Mouse (Mus musculus) forebrain, embryonic 10.5 days (tissue): ENCODE results near the gene Trp73. TPM values are rescaled to one million over a fixed set of nuclear protein-coding genes. Genes with fewer than 3 reads are reported as not detected.
A peak's percentile ranks its signal among the peaks of the same experiment; 100 is the strongest.

Experiments
- DNase-seq: peaks from one replicate; pipeline ENCODE4 v3.0.0-alpha.2; 2017; ENCODE audit warnings: low spot score; ENCODE audit errors: extremely low spot score
- H3K27ac ChIP-seq: fragments of 300-500 bp; sonication (generic); 2 replicates; pipeline ENCODE4 v1.5.1; 2016; ENCODE audit warnings: mild to moderate bottlenecking
- H3K27me3 ChIP-seq: fragments of 300-500 bp; sonication (generic); 2 replicates; pipeline ENCODE4 v1.6.1; 2016; ENCODE audit warnings: mild to moderate bottlenecking; ENCODE audit not compliant: poor library complexity, severe bottlenecking
- H3K36me3 ChIP-seq: fragments of 300-500 bp; sonication (generic); replicated peaks from 2 replicates; pipeline ENCODE4 v1.6.1; 2016; ENCODE audit warnings: mild to moderate bottlenecking, moderate library complexity
- H3K4me1 ChIP-seq: fragments of 300-500 bp; sonication (generic); 2 replicates; pipeline ENCODE4 v1.6.1; 2016
- H3K4me3 ChIP-seq: fragments of 300-500 bp; sonication (generic); 2 replicates; pipeline ENCODE4 v1.5.1; 2016; ENCODE audit warnings: mild to moderate bottlenecking, moderate library complexity
- H3K9me3 ChIP-seq: fragments of 300-500 bp; sonication (generic); 2 replicates; pipeline ENCODE4 v1.6.1; 2016; ENCODE audit warnings: mild to moderate bottlenecking, moderate library complexity
- WGBS: fragments of 180-500 bp; shearing (Covaris S2); methylation state at CpG from one replicate; pipeline ENCODE4 v1.1.7; 2016; 5-methylcytosine and 5-hydroxymethylcytosine counted together
- polyA plus RNA-seq: library from polyadenylated mRNA; unstranded; fragments of >200 nt; fragmentation: Nextera tagmentation; extraction: Ambion mirVana; gene quantifications from 2 replicates; pipeline ENCODE4 v1.2.1, GENCODE M21; 2016

The Trp73 gene
- polyA plus RNA-seq, 1 experiment from 2014 or later: 4.5 TPM

DNA sequence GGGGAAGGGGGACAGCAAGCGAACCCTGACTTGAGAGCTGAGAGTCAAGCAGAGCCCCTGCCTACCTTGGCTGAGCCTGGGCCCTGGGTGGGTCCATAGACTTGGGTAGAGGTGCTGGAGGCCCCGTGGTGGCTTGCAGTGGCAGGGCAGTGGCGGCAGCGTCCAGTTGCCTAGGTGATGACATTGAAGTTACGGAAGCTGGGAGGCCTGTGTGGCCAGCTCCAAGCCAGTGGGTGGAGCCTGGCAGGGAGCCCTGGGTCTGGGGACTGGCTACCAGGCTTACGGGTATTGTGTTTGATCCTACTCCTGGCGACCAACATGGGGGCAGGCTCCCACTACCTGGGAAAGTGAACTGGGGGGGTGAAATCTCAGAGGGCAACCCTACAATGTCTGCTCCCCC, 23.6 kb downstream of the Trp73 start:
- H3K27me3 ChIP-seq: no peaks in the 10 kb centered on the region
- 69% methylated on average over 7 of the region's 7 CpGs for WGBS
- H3K9me3 ChIP-seq: no peaks in the 10 kb centered on the region
- no peak overlapping the region for H3K4me3 ChIP-seq
- H3K4me1 ChIP-seq: peaks cover 15% of the 10 kb centered on the region
- no peaks in the 10 kb centered on the region for H3K36me3 ChIP-seq
- no peak overlapping the region for H3K27ac ChIP-seq
- DNase-seq: no peak

GRCm38 (mm10) chr4:154109850-154110243, 30.2 kb downstream of the Trp73 start:
- no peaks in the 10 kb centered on the region for H3K36me3 ChIP-seq
- WGBS: 78% methylated on average over 11 of the region's 11 CpGs
- no peak overlapping the region for H3K27ac ChIP-seq
- peaks cover 25% of the 10 kb centered on the region for H3K27me3 ChIP-seq
- peaks cover 11% of the 10 kb centered on the region for H3K4me1 ChIP-seq
- no peaks in the 10 kb centered on the region for H3K9me3 ChIP-seq
- no peak for DNase-seq
- H3K4me3 ChIP-seq: no peak overlapping the region

GRCm38 (mm10) chr4:154109216-154109849, 30.7 kb downstream of the Trp73 start:
- WGBS: 66% methylated on average over 18 of the region's 18 CpGs

GRCm38 (mm10) chr4:154106497-154107061, 33.4 kb downstream of the Trp73 start:
- no peaks in the 10 kb centered on the region for H3K36me3 ChIP-seq
- H3K4me1 ChIP-seq: peaks cover 11% of the 10 kb centered on the region
- peaks cover 47% of the 10 kb centered on the region for H3K27me3 ChIP-seq
- no peak overlapping the region for H3K27ac ChIP-seq
- no peak for DNase-seq
- H3K4me3 ChIP-seq: no peak overlapping the region
- H3K9me3 ChIP-seq: no peaks in the 10 kb centered on the region
- 84% methylated on average over 13 of the region's 13 CpGs for WGBS

More at GRCm38 (mm10) chr4:154109216-154109849, 30.7 kb downstream of the Trp73 start:
- Histone ChIP-seq H3K4me1 (peaks cover 11% of the 10 kb centered on the region), H3K27ac (no peak overlapping the region), H3K36me3 (no peaks in the 10 kb centered on the region), H3K4me3 (no peak overlapping the region), H3K27me3 (peaks cover 30% of the 10 kb centered on the region), H3K9me3 (no peaks in the 10 kb centered on the region)
- no peak for DNase-seq

- peak; percentile 81 for DNase-seq
- H3K9me3 ChIP-seq: no peaks in the 10 kb centered on the region
- H3K4me1 ChIP-seq: peaks cover 11% of the 10 kb centered on the region
- peaks cover 47% of the 10 kb centered on the region for H3K27me3 ChIP-seq
- 28% methylated on average over 20 of the region's 20 CpGs for WGBS
- H3K36me3 ChIP-seq: no peaks in the 10 kb centered on the region
- peak overlapping the region; percentile 56 for H3K27ac ChIP-seq
- peak overlapping the region; percentile 38 for H3K4me3 ChIP-seq
These were observed 34.5 kb downstream of the Trp73 start for GRCm38 (mm10) chr4:154105381-154106001.

DNA sequence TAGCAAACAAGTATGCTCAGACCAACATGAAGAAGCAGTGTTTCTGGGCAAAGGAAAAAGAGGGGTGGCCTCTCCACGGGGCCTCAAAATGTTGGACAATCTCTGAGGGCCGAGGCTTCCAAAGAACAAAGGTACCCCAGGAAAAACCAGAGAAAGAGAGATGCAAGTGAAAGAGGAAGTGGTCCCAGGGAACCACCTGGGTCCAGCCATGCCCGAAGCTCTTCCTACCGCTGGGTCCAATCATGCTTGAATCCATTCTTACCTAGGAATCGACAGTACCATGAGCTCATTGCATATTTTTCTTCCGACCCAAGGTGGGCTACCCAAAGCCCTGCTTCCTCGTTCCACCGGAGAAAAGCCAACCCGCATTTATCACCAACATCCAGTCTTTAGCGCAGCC, 36.1 kb downstream of the Trp73 start:
- H3K27me3 ChIP-seq: peaks cover 53% of the 10 kb centered on the region
- 89% methylated on average over 10 of the region's 10 CpGs for WGBS
- H3K9me3 ChIP-seq: no peaks in the 10 kb centered on the region
- no peak for DNase-seq
- H3K36me3 ChIP-seq: no peaks in the 10 kb centered on the region
- H3K27ac ChIP-seq: no peak overlapping the region
- peaks cover 11% of the 10 kb centered on the region for H3K4me1 ChIP-seq
- H3K4me3 ChIP-seq: no peak overlapping the region

- H3K4me1 ChIP-seq: peaks cover 11% of the 10 kb centered on the region
- H3K27ac ChIP-seq: no peak overlapping the region
- DNase-seq: no peak
- no peaks in the 10 kb centered on the region for H3K9me3 ChIP-seq
- H3K27me3 ChIP-seq: peaks cover 53% of the 10 kb centered on the region
- 80% methylated on average over 8 of the region's 8 CpGs for WGBS
- no peak overlapping the region for H3K4me3 ChIP-seq
- H3K36me3 ChIP-seq: no peaks in the 10 kb centered on the region
These were observed 36.6 kb downstream of the Trp73 start for GRCm38 (mm10) chr4:154103386-154103785.

- WGBS: 64% methylated on average over 7 of the region's 7 CpGs
- no peaks in the 10 kb centered on the region; the same call in 1 of the 2 replicates for H3K4me1 ChIP-seq
These were observed 40.6 kb downstream of the Trp73 start for GRCm38 (mm10) chr4:154099361-154099760.

GRCm38 (mm10) chr4:154096111-154096510, 43.9 kb downstream of the Trp73 start:
- Histone ChIP-seq H3K36me3 (no peaks in the 10 kb centered on the region), H3K9me3 (no peaks in the 10 kb centered on the region), H3K27ac (no peak overlapping the region), H3K4me3 (no peak overlapping the region), H3K27me3 (peaks cover 31% of the 10 kb centered on the region; the same call in 1 of the 2 replicates), H3K4me1 (no peaks in the 10 kb centered on the region; the same call in 1 of the 2 replicates)
- DNase-seq: no peak
- 25% methylated on average over 6 of the region's 6 CpGs for WGBS

More at GRCm38 (mm10) chr4:154099361-154099760, 40.6 kb downstream of the Trp73 start:
- H3K36me3 ChIP-seq: no peaks in the 10 kb centered on the region
- H3K27ac ChIP-seq: peak overlapping the region; percentile 21; the same call in 1 of the 2 replicates
- peaks cover 47% of the 10 kb centered on the region for H3K27me3 ChIP-seq
- DNase-seq: no peak
- H3K9me3 ChIP-seq: no peaks in the 10 kb centered on the region
- H3K4me3 ChIP-seq: no peak overlapping the region

GRCm38 (mm10) chr4:154093210-154093609, 46.8 kb downstream of the Trp73 start:
- Histone ChIP-seq H3K4me3 (no peak overlapping the region), H3K36me3 (no peaks in the 10 kb centered on the region), H3K9me3 (no peaks in the 10 kb centered on the region), H3K27ac (no peak overlapping the region), H3K4me1 (peaks cover 5% of the 10 kb centered on the region), H3K27me3 (peaks cover 44% of the 10 kb centered on the region; the same call in 1 of the 2 replicates)
- no peak for DNase-seq
- WGBS: 28% methylated on average over 9 of the region's 9 CpGs

DNA sequence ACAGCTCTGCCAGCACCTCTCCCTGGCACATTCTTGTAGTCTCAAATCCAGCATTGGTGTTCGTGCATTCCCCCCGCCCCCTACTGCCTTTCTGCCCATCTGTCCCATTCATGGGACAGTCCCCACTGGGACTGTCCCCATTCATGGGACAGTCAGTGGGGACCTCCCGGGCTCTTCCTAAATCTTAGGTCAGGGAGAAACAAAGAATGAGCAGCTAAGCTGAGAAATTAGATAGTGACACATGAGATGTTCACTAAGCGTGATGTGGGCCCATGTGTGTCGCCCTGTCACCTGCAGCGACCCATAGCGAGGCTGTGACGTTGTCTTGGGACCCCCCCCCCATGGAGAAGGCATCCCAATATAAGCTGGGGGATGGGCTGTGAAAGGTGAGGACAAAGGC, 48.7 kb downstream of the Trp73 start:
- no peak for DNase-seq
- Histone ChIP-seq H3K27ac (no peak overlapping the region), H3K36me3 (no peaks in the 10 kb centered on the region), H3K4me3 (no peak overlapping the region), H3K27me3 (peaks cover 42% of the 10 kb centered on the region; the same call in 1 of the 2 replicates), H3K9me3 (no peaks in the 10 kb centered on the region), H3K4me1 (peaks cover 5% of the 10 kb centered on the region; the same call in 1 of the 2 replicates)
- 71% methylated on average over 8 of the region's 8 CpGs for WGBS

GRCm38 (mm10) chr4:154089205-154089604, 50.8 kb downstream of the Trp73 start:
- H3K4me1 ChIP-seq: peaks cover 5% of the 10 kb centered on the region; the same call in 1 of the 2 replicates
- H3K36me3 ChIP-seq: no peaks in the 10 kb centered on the region
- peaks cover 27% of the 10 kb centered on the region; the same call in 1 of the 2 replicates for H3K27me3 ChIP-seq
- H3K4me3 ChIP-seq: no peak overlapping the region
- WGBS: 54% methylated on average over 5 of the region's 5 CpGs
- no peaks in the 10 kb centered on the region for H3K9me3 ChIP-seq
- no peak for DNase-seq
- no peak overlapping the region for H3K27ac ChIP-seq

DNA sequence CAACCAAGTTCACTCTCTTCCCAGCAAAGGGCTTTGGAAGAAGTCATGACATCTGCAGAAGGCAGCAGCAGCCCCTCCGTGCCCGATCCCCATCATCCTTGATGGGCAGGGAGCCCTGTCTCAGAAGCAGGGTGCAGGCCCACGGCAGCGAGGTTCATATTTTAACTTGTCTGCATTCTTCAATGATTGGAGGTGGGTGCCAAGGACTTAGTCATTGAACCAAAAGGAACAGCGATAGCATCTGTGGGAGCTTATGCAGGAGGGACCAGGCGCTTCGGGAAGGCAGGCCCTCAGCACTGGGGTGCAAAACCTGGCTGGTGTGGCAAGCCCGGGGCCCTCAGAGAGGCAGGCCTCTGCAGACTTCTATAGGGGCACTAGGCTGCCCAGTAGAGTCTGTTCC, 53.6 kb downstream of the Trp73 start:
- Histone ChIP-seq H3K27ac (no peak overlapping the region), H3K27me3 (peaks cover 42% of the 10 kb centered on the region), H3K36me3 (no peaks in the 10 kb centered on the region), H3K9me3 (no peaks in the 10 kb centered on the region), H3K4me1 (peaks cover 9% of the 10 kb centered on the region), H3K4me3 (no peak overlapping the region)
- no peak for DNase-seq
- WGBS: 87% methylated on average over 8 of the region's 8 CpGs
